Mouse (Mus musculus) cerebellum, adult 18-20 months (tissue): ENCODE data around the gene Myl10.
A peak's percentile ranks its signal among the peaks of the same experiment; 100 is the strongest.
"Not testable (repeated sequence)": the region's sequence is repeated elsewhere in the genome, so short reads cannot be mapped to it uniquely, and the experiment has no call there.

Source experiments
- DNase-seq, 2 experiments: peaks; one replicate each; pipeline ENCODE4 v3.0.0; 2021

Myl10 gene

GRCm38 (mm10) chr5:136692784-136693183, at the start of gene Myl10:
Myl10 (plus strand) TSS chr5:136693146.
- no peak for DNase-seq

GRCm38 (mm10) chr5:136646731-136647328, 46.1 kb upstream of the Myl10 start:
- DNase-seq: no peak

- DNase-seq: no peak
Measured at GRCm38 (mm10) chr5:136649071-136649470, 43.9 kb upstream of the Myl10 start.

- DNase-seq: no peak
Measured at GRCm38 (mm10) chr5:136649655-136650054, 43.3 kb upstream of the Myl10 start.

- DNase-seq: no peak
Measured at GRCm38 (mm10) chr5:136654481-136654880, 38.5 kb upstream of the Myl10 start.

- no peak for DNase-seq
Measured at GRCm38 (mm10) chr5:136656830-136657395, 36.0 kb upstream of the Myl10 start.

- DNase-seq: not testable (repeated sequence)
Measured at GRCm38 (mm10) chr5:136660721-136661120, 32.2 kb upstream of the Myl10 start.

GRCm38 (mm10) chr5:136662281-136662680, 30.7 kb upstream of the Myl10 start:
- no peak for DNase-seq

- DNase-seq: no peak
Measured at GRCm38 (mm10) chr5:136662822-136663221, 30.1 kb upstream of the Myl10 start.

GRCm38 (mm10) chr5:136664497-136664896, 28.4 kb upstream of the Myl10 start:
- peak; percentile 71 to 79 for DNase-seq

GRCm38 (mm10) chr5:136676315-136677030, 16.5 kb upstream of the Myl10 start:
- DNase-seq: no peak

GRCm38 (mm10) chr5:136678840-136679348, 14.1 kb upstream of the Myl10 start:
- no peak for DNase-seq

GRCm38 (mm10) chr5:136686349-136686748, 6.6 kb upstream of the Myl10 start:
- DNase-seq: no peak

- no peak for DNase-seq
Measured at GRCm38 (mm10) chr5:136687561-136687960, 5.4 kb upstream of the Myl10 start.

GRCm38 (mm10) chr5:136688841-136689240, 4.1 kb upstream of the Myl10 start:
- DNase-seq: no peak

- DNase-seq: no peak
Measured at GRCm38 (mm10) chr5:136691170-136691569, 1.8 kb upstream of the Myl10 start.

- DNase-seq: no peak
Measured at GRCm38 (mm10) chr5:136693418-136693817, 472 bp downstream of the Myl10 start.

- no peak for DNase-seq
Measured at GRCm38 (mm10) chr5:136694976-136695375, 2.0 kb downstream of the Myl10 start.

GRCm38 (mm10) chr5:136696516-136696915, 3.6 kb downstream of the Myl10 start:
- no peak for DNase-seq

GRCm38 (mm10) chr5:136697618-136698017, 4.7 kb downstream of the Myl10 start:
- no peak for DNase-seq

GRCm38 (mm10) chr5:136702159-136702725, 9.3 kb downstream of the Myl10 start:
- DNase-seq: no peak

- peak; percentile 76 to 77 for DNase-seq
Measured at GRCm38 (mm10) chr5:136703751-136704150, 10.8 kb downstream of the Myl10 start.

GRCm38 (mm10) chr5:136704151-136704550, 11.2 kb downstream of the Myl10 start:
- DNase-seq: no peak

- no peak for DNase-seq
Measured at GRCm38 (mm10) chr5:136705532-136705931, 12.6 kb downstream of the Myl10 start.
